Mouse (Mus musculus) megakaryocyte progenitor cell, adult 5-6 weeks (primary cell): ENCODE measurements around the gene Pirb. TPM values are rescaled to one million over a fixed set of nuclear protein-coding genes. Genes with fewer than 3 reads are reported as not detected.

Experiments
- ATAC-seq: replicated peaks from 2 replicates; pipeline ENCODE4 v1.8.0; 2016; ENCODE audit warnings: mild to moderate bottlenecking, moderate TSS enrichment, inconsistent platforms; ENCODE audit not compliant: poor library complexity
- total RNA-seq, 2 experiments: library from RNA; stranded (forward) in 1 of 2; stranded (reverse) in 1 of 2; fragments of 157-497, 149-512 nt in 1 of 2; fragments of 200-1000 nt in 1 of 2; gene quantifications; 2 replicates each; pipeline versions ENCODE4 v1.2.3 to v1.2.4; 2015 to 2017

Pirb gene
- total RNA-seq, 2 experiments from 2014 or later, result 4.5 to 8.1 TPM

DNA sequence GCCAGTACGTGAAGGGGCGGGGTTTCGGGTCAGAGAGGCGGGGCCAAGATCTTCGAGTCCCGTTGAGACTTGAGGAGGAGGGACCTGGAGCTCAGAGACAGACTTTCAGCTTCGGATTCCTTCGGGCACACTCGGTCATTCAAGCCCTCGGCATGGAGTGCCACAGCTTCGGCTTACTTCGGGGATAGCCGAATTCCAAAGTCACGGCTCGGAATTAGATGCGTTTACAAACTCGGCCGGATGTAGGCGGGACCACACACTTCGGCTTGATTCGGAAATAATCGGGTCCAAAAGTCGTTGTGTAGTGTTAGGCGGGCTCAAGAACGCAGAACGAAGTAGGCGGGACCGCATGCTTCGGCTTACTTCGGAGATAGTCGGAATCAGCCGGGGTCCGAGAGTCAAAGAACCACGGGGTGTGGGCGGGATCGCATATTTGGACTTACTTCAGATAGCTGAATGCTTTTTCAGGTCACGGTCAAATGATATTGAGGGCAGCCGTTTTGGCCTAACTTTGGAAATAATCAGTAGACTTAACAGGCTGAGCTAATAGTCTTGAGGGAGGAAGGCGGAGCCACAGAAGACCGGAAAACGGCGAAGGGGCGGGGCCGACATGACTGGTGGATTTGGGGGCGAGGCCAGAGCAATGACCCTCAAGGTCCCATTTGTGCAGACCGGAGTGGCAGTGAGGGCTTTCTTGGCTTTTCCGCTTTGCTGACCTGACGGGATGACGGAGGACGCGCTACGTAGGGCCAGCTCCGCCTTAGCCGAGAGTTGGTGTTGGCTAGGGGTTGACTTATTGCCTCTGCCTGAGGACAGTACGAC is 27.0 kb downstream of the Pirb start, which contains the start of gene Mboat7:
Gene Mboat7 (minus strand): TSS at position 537 of the 822 bp plus-strand sequence.
- ATAC-seq, result peak; percentile 67

DNA sequence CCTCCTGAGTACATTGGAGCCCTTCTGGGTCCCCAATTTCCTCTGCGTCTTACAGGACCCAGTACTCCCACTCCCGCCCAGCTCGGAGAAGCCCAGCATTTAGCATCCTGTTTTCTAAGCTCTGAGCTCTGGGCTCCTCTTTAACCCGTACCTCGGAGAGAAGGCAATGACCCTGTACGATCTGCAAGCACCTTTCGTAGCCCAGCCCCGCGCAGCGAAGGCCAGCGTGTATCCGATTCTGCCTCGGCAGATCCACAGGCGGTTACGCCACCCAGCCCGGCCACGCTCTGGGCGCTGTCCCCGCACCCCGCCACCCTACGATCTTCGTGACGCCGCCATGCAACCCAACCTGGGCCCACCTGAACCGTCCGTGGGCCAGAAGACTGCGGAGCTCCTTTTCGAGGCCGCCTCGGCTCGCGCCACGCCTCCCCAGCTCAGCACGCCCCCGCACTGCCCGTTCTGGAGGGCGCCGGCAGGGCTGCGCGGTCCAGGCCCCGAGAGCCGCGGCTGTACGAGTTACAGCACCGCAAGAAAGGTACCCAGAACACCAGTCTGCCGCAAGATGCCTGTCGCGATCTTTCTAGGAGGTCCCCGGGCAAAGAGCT is 27.7 kb downstream of the Pirb start, which contains the start of gene Tsen34:
Gene Tsen34 (plus strand): TSS at position 482 of the 605 bp plus-strand sequence.
- ATAC-seq, result no peak

- ATAC-seq, result no peak
Observed at GRCm38 (mm10) chr7:3691919-3692318, 28.3 kb downstream of the Pirb start.

- ATAC-seq, result no peak
Observed at GRCm38 (mm10) chr7:3685400-3686187, 34.6 kb downstream of the Pirb start.

DNA sequence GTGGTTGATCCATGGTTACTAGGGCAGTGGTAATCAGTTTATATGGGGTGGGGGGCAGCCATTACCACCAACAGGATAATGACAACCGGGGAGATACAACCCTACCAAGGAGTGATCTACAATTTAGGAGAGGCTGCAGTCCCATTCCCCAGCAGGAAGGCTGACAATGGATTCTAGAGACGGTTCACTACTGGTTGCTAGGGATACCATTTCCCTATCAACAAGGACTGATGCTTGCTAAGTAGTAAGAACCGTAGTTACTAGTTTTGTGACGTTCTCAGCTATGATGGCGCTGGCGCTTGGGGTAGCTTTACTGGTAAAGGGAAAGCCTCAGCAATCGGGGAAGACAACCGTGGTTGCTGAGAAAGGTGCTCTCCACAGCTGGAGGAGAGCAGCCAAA is 35.5 kb downstream of the Pirb start:
- ATAC-seq, result no peak

DNA sequence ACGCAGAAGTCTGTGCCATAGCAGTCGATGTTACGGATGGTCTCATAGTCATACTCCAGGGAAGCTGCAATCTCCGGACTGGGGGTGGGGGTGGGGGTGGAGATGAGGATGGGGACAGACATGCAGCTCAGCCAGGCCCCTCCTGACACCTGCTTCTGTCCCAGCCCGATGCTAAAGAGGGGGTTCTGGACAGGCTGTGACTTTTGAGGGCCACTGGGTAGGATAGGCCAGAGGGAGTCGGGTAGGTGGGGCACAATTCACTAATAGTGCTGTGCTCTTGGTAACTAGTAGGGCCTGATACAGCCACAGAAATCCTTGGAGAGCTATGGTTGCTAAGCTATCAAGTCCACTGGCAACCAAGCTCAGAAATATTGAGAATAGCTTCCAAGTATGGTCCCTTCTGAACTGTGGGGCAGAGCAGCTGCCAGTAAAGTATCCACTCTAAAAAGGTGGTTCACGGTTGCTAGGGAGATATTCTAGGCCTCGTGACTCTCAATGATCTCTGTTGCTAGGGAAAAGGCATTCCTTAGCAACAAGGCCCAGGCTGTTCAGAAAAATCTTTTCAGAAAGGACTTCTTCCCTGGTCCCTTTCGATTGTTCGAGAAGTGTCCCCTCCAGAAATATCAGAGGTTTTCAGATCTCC is 36.2 kb downstream of the Pirb start:
- ATAC-seq, result no peak

GRCm38 (mm10) chr7:3677342-3677741 is 42.8 kb downstream of the Pirb start, which contains the start of gene Tmc4:
Tmc4 (minus strand) TSS chr7:3677553.
- ATAC-seq, result no peak

GRCm38 (mm10) chr7:3676371-3676770 is 43.8 kb downstream of the Pirb start:
- no peak for ATAC-seq

GRCm38 (mm10) chr7:3675228-3675548 is 45.0 kb downstream of the Pirb start:
- ATAC-seq, result 0 out of 2 replicates have a peak, but pooled peaks have one; percentile 4

- ATAC-seq, result peak; percentile 99
Observed at GRCm38 (mm10) chr7:3674507-3675227, 45.5 kb downstream of the Pirb start.

DNA sequence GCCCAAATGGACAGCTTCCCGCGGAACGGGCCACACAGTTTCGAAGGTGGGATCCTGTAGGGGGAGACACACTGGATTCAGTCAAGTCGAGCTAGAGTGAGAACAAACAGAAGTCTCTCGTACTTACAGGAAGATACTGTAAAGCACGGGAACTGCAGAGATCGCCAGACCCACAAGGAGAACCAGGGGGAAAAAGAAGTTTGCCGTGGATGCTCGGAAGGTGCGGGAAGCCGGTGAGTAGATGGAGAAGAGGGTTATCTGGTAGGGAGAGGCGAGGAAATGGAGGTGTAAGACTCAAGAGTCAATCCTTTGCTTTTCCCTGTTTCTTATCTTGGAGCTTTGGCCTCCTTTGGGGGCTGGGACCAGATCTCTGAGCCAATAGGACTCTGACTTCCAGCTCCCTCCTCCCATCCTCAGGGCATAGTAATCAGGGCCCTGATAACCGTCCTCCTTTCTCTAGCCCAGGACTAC is 53.2 kb downstream of the Pirb start:
- ATAC-seq, result peak; percentile 18

DNA sequence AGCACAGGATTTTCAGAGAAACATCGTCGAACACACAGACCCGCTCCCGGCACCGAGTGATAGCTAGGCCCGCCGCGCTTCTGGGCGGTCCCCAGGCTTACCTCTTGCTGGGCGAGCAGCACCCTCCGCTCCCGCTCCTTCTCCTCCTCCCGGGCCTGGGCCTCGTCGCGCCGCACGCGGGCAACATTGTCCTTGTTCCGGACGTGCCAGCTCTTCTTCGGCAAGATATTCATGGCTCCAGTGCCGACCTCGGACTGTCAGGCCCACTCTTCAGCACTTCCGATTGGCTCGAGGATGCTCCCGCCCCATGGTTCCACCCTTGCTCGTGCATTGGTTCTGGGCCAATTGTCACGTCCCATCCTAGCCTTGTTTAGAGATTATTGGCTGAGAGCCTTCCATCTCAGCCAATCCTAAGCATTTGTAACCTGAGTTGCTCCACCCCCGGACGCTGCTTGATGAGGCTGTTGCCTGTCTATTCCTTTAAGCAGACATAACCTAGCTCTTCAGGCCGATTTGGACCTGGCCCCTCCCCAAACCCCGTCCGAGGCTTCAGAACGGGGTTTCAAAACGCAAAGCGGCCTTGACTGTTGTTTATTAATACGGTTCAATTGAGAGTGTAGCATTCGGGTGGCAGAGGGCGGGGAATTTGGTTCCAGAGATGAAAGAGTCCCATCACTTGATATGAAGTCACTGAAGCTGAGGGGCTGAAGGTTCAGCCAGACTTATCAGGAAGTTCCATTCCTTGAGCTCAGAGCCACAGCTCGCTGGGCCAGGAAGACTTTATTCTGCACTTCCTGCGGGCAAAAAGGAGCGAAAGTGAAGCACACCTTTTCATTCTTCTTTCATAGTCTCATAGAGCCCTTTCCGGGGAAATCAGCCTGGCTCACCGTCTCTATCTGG is 54.7 kb downstream of the Pirb start, which contains the start of gene Leng1:
Gene Leng1 (minus strand): TSS at position 626 of the 900 bp plus-strand sequence.
- peak; percentile 90 for ATAC-seq

GRCm38 (mm10) chr7:3664524-3665214 is 55.5 kb downstream of the Pirb start:
- ATAC-seq, result no peak

Other genes starting within 250 kb of the Pirb start
- 0.47 and 1.5 TPM in 2 replicates for gene Tarm1, start 217.8 kb downstream of the Pirb start, total RNA-seq (2015)
- 0.12 and 0.91 TPM in 2 replicates for gene Tarm1, start 217.8 kb downstream of the Pirb start, total RNA-seq (2017)
- gene Oscar, start 104.2 kb downstream of the Pirb start, total RNA-seq (2015), result 0.22 TPM in 1 of 2 replicates, not detected in the other
- not detected in 2 replicates for gene Oscar, start 104.2 kb downstream of the Pirb start, total RNA-seq (2017)
- 273 and 300 TPM in 2 replicates for gene Ndufa3, start 103.0 kb downstream of the Pirb start, total RNA-seq (2015)
- 219 and 232 TPM in 2 replicates for gene Ndufa3, start 103.0 kb downstream of the Pirb start, total RNA-seq (2017)
- 16.8 and 31.8 TPM in 2 replicates for gene Tfpt, start 90.5 kb downstream of the Pirb start, total RNA-seq (2015)
- gene Tfpt, start 90.5 kb downstream of the Pirb start, total RNA-seq (2017), result 34.4 and 44.2 TPM in 2 replicates
- 33.0 and 37.3 TPM in 2 replicates for gene Prpf31, start 90.4 kb downstream of the Pirb start, total RNA-seq (2015)
- 113 and 130 TPM in 2 replicates for gene Prpf31, start 90.4 kb downstream of the Pirb start, total RNA-seq (2017)
- gene Cnot3, start 75.1 kb downstream of the Pirb start, total RNA-seq (2015), result 114 and 122 TPM in 2 replicates
- gene Cnot3, start 75.1 kb downstream of the Pirb start, total RNA-seq (2017), result 20.0 and 25.3 TPM in 2 replicates
- gene Leng1, start 54.6 kb downstream of the Pirb start, total RNA-seq (2015), result 6.1 and 9.4 TPM in 2 replicates
- 7.9 and 10.3 TPM in 2 replicates for gene Leng1, start 54.6 kb downstream of the Pirb start, total RNA-seq (2017)
- gene Tmc4, start 42.8 kb downstream of the Pirb start, total RNA-seq (2015), result 4.4 and 8.4 TPM in 2 replicates
- gene Tmc4, start 42.8 kb downstream of the Pirb start, total RNA-seq (2017), result 2.9 and 3.2 TPM in 2 replicates
- gene Tsen34, start 27.5 kb downstream of the Pirb start, total RNA-seq (2015), result 15.0 and 19.4 TPM in 2 replicates
- gene Tsen34, start 27.5 kb downstream of the Pirb start, total RNA-seq (2017), result 17.7 and 21.0 TPM in 2 replicates
- gene Mboat7, start 26.9 kb downstream of the Pirb start, total RNA-seq (2015), result 49.1 and 51.4 TPM in 2 replicates
- 19.0 and 27.6 TPM in 2 replicates for gene Mboat7, start 26.9 kb downstream of the Pirb start, total RNA-seq (2017)
- gene Rps9, start 16.4 kb downstream of the Pirb start, total RNA-seq (2015), result 1,732 and 1,826 TPM in 2 replicates
- gene Rps9, start 16.4 kb downstream of the Pirb start, total RNA-seq (2017), result 1,590 and 1,738 TPM in 2 replicates
- gene Gm15448, start 105.3 kb upstream of the Pirb start, total RNA-seq (2015), result 0.72 TPM in 1 of 2 replicates, not detected in the other
- gene Gm15448, start 105.3 kb upstream of the Pirb start, total RNA-seq (2017), result not detected in 2 replicates
- gene Pira2, start 124.7 kb upstream of the Pirb start, total RNA-seq (2015), result 1.5 and 2.7 TPM in 2 replicates
- 1.5 TPM in 2 replicates for gene Pira2, start 124.7 kb upstream of the Pirb start, total RNA-seq (2017)
- gene Gm14548, start 177.7 kb upstream of the Pirb start, total RNA-seq (2015), result 1.1 and 1.9 TPM in 2 replicates
- gene Gm14548, start 177.7 kb upstream of the Pirb start, total RNA-seq (2017), result 0.17 and 3.1 TPM in 2 replicates
- 0.71 and 0.91 TPM in 2 replicates for gene Lilra6, start 195.1 kb upstream of the Pirb start, total RNA-seq (2015)
- 0.64 and 0.67 TPM in 2 replicates for gene Lilra6, start 195.1 kb upstream of the Pirb start, total RNA-seq (2017)